Mouse (Mus musculus) midbrain, embryonic 15.5 days (tissue): Measurements from ENCODE around the gene Slc8a3. TPM values are rescaled to one million over a fixed set of nuclear protein-coding genes. Genes with fewer than 3 reads are reported as not detected.
A peak's percentile ranks its signal among the peaks of the same experiment; 100 is the strongest.

ENCODE experiments used
- ATAC-seq: fragments of 200-750 bp; cut with Nextera tagmentation; replicated peaks from 2 replicates; pipeline ENCODE4 v1.8.0; 2017; ENCODE audit warnings: moderate TSS enrichment
- H3K27ac ChIP-seq: fragments of 300-500 bp; sonication (generic); 2 replicates; pipeline ENCODE4 v1.5.1; 2015; ENCODE audit warnings: mild to moderate bottlenecking, inconsistent platforms
- H3K27me3 ChIP-seq: fragments of 300-500 bp; sonication (generic); replicated peaks from 2 replicates; pipeline ENCODE4 v1.6.1; 2015; ENCODE audit warnings: inconsistent platforms
- H3K36me3 ChIP-seq: fragments of 300-500 bp; sonication (generic); replicated peaks from 2 replicates; pipeline ENCODE4 v1.6.1; 2015; ENCODE audit warnings: inconsistent platforms
- H3K4me1 ChIP-seq: fragments of 300-500 bp; sonication (generic); 2 replicates; pipeline ENCODE4 v1.6.1; 2015; ENCODE audit warnings: inconsistent platforms
- H3K4me2 ChIP-seq: fragments of 300-500 bp; sonication (generic); 2 replicates; pipeline ENCODE4 v1.6.1; 2015; ENCODE audit warnings: inconsistent platforms, mild to moderate bottlenecking, moderate library complexity
- H3K4me3 ChIP-seq: fragments of 300-500 bp; sonication (generic); 2 replicates; pipeline ENCODE4 v1.5.1; 2015; ENCODE audit warnings: mild to moderate bottlenecking, inconsistent platforms
- H3K9ac ChIP-seq: fragments of 300-500 bp; sonication (generic); 2 replicates; pipeline ENCODE4 v1.6.1; 2015; ENCODE audit warnings: mild to moderate bottlenecking, inconsistent platforms
- H3K9me3 ChIP-seq: fragments of 300-500 bp; sonication (generic); 2 replicates; pipeline ENCODE4 v1.6.1; 2016; ENCODE audit warnings: inconsistent platforms
- WGBS: fragments of 180-500 bp; shearing (Covaris S2); methylation state at CpG from one replicate; pipeline ENCODE4 v1.1.7; 2015; ENCODE audit warnings: mixed read lengths; 5-methylcytosine and 5-hydroxymethylcytosine counted together
- polyA plus RNA-seq: library from polyadenylated mRNA; unstranded; fragments of >200 nt; fragmentation: Nextera tagmentation; extraction: Ambion mirVana; gene quantifications from 2 replicates; pipeline ENCODE4 v1.2.1, GENCODE M21; 2015

Gene Slc8a3
- polyA plus RNA-seq, 1 experiment from 2014 or later, result 9.5 TPM

- no peak overlapping the region for H3K9ac ChIP-seq
- no peaks in the 10 kb centered on the region for H3K9me3 ChIP-seq
- H3K4me2 ChIP-seq, result no peak overlapping the region
- WGBS, result 93% methylated on average over 1 of the region's 1 CpGs
- no peaks in the 10 kb centered on the region for H3K27me3 ChIP-seq
- H3K36me3 ChIP-seq, result no peaks in the 10 kb centered on the region
- no peak for ATAC-seq
- H3K4me1 ChIP-seq, result peaks cover under 1% of the 10 kb centered on the region; the same call in 1 of the 2 replicates
- H3K27ac ChIP-seq, result no peak overlapping the region
- H3K4me3 ChIP-seq, result no peak overlapping the region
Observed at GRCm38 (mm10) chr12:81233746-81234380, 99.1 kb downstream of the Slc8a3 start.

- no peaks in the 10 kb centered on the region for H3K36me3 ChIP-seq
- H3K4me2 ChIP-seq, result peak overlapping the region; percentile 20; the same call in 1 of the 2 replicates
- no peaks in the 10 kb centered on the region for H3K27me3 ChIP-seq
- peak overlapping the region; percentile 76 for H3K27ac ChIP-seq
- peaks cover 31% of the 10 kb centered on the region for H3K4me1 ChIP-seq
- no peaks in the 10 kb centered on the region for H3K9me3 ChIP-seq
- H3K4me3 ChIP-seq, result no peak overlapping the region
- ATAC-seq, result peak; percentile 80
- 48% methylated on average over 5 of the region's 5 CpGs for WGBS
- H3K9ac ChIP-seq, result no peak overlapping the region
Observed at GRCm38 (mm10) chr12:81227767-81228460, 105.1 kb downstream of the Slc8a3 start.

GRCm38 (mm10) chr12:81226590-81226989 lies 106.4 kb downstream of the Slc8a3 start:
- no peaks in the 10 kb centered on the region for H3K27me3 ChIP-seq
- H3K36me3 ChIP-seq, result no peaks in the 10 kb centered on the region
- WGBS, result 45% methylated on average over 3 of the region's 3 CpGs
- peaks cover 31% of the 10 kb centered on the region for H3K4me1 ChIP-seq
- peak overlapping the region; percentile 60 for H3K27ac ChIP-seq
- no peak overlapping the region for H3K4me2 ChIP-seq
- no peak overlapping the region for H3K9ac ChIP-seq
- H3K4me3 ChIP-seq, result no peak overlapping the region
- ATAC-seq, result peak; percentile 60; the same call in 1 of the 2 replicates
- H3K9me3 ChIP-seq, result no peaks in the 10 kb centered on the region

GRCm38 (mm10) chr12:81225966-81226577 lies 106.9 kb downstream of the Slc8a3 start:
- WGBS, result 27% methylated on average over 6 of the region's 6 CpGs
- Histone ChIP-seq H3K27ac (peak overlapping the region; percentile 60), H3K9me3 (no peaks in the 10 kb centered on the region), H3K27me3 (no peaks in the 10 kb centered on the region), H3K9ac (no peak overlapping the region), H3K4me3 (no peak overlapping the region), H3K4me1 (peaks cover 31% of the 10 kb centered on the region), H3K4me2 (no peak overlapping the region), H3K36me3 (no peaks in the 10 kb centered on the region)
- peak; percentile 54 for ATAC-seq

GRCm38 (mm10) chr12:81224843-81225242 lies 108.1 kb downstream of the Slc8a3 start:
- Histone ChIP-seq H3K4me3 (no peak overlapping the region), H3K4me1 (peaks cover 31% of the 10 kb centered on the region), H3K27me3 (no peaks in the 10 kb centered on the region), H3K9me3 (no peaks in the 10 kb centered on the region), H3K27ac (no peak overlapping the region), H3K4me2 (no peak overlapping the region), H3K9ac (no peak overlapping the region), H3K36me3 (no peaks in the 10 kb centered on the region)
- WGBS, result 66% methylated on average over 2 of the region's 2 CpGs
- ATAC-seq, result no peak

GRCm38 (mm10) chr12:81223276-81223675 lies 109.7 kb downstream of the Slc8a3 start:
- Histone ChIP-seq H3K36me3 (no peaks in the 10 kb centered on the region), H3K27me3 (no peaks in the 10 kb centered on the region), H3K4me2 (no peak overlapping the region), H3K27ac (no peak overlapping the region), H3K9me3 (no peaks in the 10 kb centered on the region), H3K4me1 (peaks cover 26% of the 10 kb centered on the region), H3K4me3 (no peak overlapping the region), H3K9ac (no peak overlapping the region)
- WGBS, result 87% methylated on average over 2 of the region's 2 CpGs
- ATAC-seq, result no peak

GRCm38 (mm10) chr12:81219339-81219738 lies 113.6 kb downstream of the Slc8a3 start:
- no peak overlapping the region for H3K4me3 ChIP-seq
- no peak overlapping the region for H3K27ac ChIP-seq
- no peak overlapping the region for H3K9ac ChIP-seq
- no peaks in the 10 kb centered on the region for H3K36me3 ChIP-seq
- WGBS, result 72% methylated on average over 4 of the region's 4 CpGs
- H3K9me3 ChIP-seq, result no peaks in the 10 kb centered on the region
- H3K4me2 ChIP-seq, result no peak overlapping the region
- H3K27me3 ChIP-seq, result no peaks in the 10 kb centered on the region
- H3K4me1 ChIP-seq, result no peaks in the 10 kb centered on the region
- ATAC-seq, result no peak

GRCm38 (mm10) chr12:81208559-81208958 lies 124.4 kb downstream of the Slc8a3 start:
- WGBS, result 81% methylated on average over 2 of the region's 2 CpGs
- H3K27me3 ChIP-seq, result no peaks in the 10 kb centered on the region
- no peak for ATAC-seq
- no peak overlapping the region for H3K9ac ChIP-seq
- no peaks in the 10 kb centered on the region for H3K36me3 ChIP-seq
- no peak overlapping the region for H3K4me2 ChIP-seq
- no peak overlapping the region for H3K27ac ChIP-seq
- H3K9me3 ChIP-seq, result no peaks in the 10 kb centered on the region
- H3K4me3 ChIP-seq, result no peak overlapping the region
- no peaks in the 10 kb centered on the region; the same call in 1 of the 2 replicates for H3K4me1 ChIP-seq

GRCm38 (mm10) chr12:81205619-81206560 lies 127.1 kb downstream of the Slc8a3 start:
- no peak overlapping the region for H3K9ac ChIP-seq
- H3K4me3 ChIP-seq, result no peak overlapping the region
- no peak overlapping the region for H3K4me2 ChIP-seq
- no peak for ATAC-seq
- no peaks in the 10 kb centered on the region for H3K36me3 ChIP-seq
- H3K4me1 ChIP-seq, result peaks cover 8% of the 10 kb centered on the region
- no peaks in the 10 kb centered on the region for H3K27me3 ChIP-seq
- no peak overlapping the region for H3K27ac ChIP-seq
- no peaks in the 10 kb centered on the region for H3K9me3 ChIP-seq
- WGBS, result 20% methylated on average over 6 of the region's 6 CpGs

- H3K27me3 ChIP-seq, result no peaks in the 10 kb centered on the region
- peaks cover 10% of the 10 kb centered on the region for H3K4me1 ChIP-seq
- H3K4me3 ChIP-seq, result no peak overlapping the region
- no peak overlapping the region for H3K4me2 ChIP-seq
- H3K36me3 ChIP-seq, result no peaks in the 10 kb centered on the region
- no peak overlapping the region for H3K9ac ChIP-seq
- H3K27ac ChIP-seq, result no peak overlapping the region
- no peak for ATAC-seq
- H3K9me3 ChIP-seq, result no peaks in the 10 kb centered on the region
- 0% methylated on average over 1 of the region's 1 CpGs for WGBS
Observed at GRCm38 (mm10) chr12:81203226-81203625, 129.8 kb downstream of the Slc8a3 start.

GRCm38 (mm10) chr12:81199280-81199955 lies 133.6 kb downstream of the Slc8a3 start:
- Histone ChIP-seq H3K9me3 (no peaks in the 10 kb centered on the region), H3K4me3 (no peak overlapping the region), H3K36me3 (no peaks in the 10 kb centered on the region), H3K4me1 (peaks cover 10% of the 10 kb centered on the region), H3K27me3 (no peaks in the 10 kb centered on the region), H3K4me2 (peak overlapping the region; percentile 31), H3K9ac (0 out of 2 replicates have a peak overlapping the region, but pooled peaks have one; percentile 2), H3K27ac (no peak overlapping the region)
- peak; percentile 91 for ATAC-seq
- 27% methylated on average over 23 of the region's 23 CpGs for WGBS
